Mouse (Mus musculus) activated CD4-positive, CD25-positive, alpha-beta regulatory T cell, adult 4 months (primary cell): ENCODE data around the gene Dgkh. TPM values are rescaled to one million over a fixed set of nuclear protein-coding genes. Genes with fewer than 3 reads are reported as not detected.

Source experiments
- ATAC-seq: one replicate; pipeline ENCODE4 v1.8.0; 2017
- polyA plus RNA-seq, 2 experiments: library from polyadenylated mRNA; unstranded; fragments of 100-300 nt; shearing (Covaris generic); gene quantifications; one replicate each; pipeline ENCODE4 v1.2.1; 2017

Dgkh gene
- polyA plus RNA-seq, 2 experiments from 2014 or later = 1.6 to 2.7 TPM

GRCm38 (mm10) chr14:78716035-78716434, 16.5 kb downstream of the Dgkh start:
- ATAC-seq = no peak

- ATAC-seq = no peak
Measured at GRCm38 (mm10) chr14:78712565-78713148, 19.9 kb downstream of the Dgkh start.

- ATAC-seq = no peak
Measured at GRCm38 (mm10) chr14:78710647-78711046, 21.9 kb downstream of the Dgkh start.

GRCm38 (mm10) chr14:78705616-78706015, 27.0 kb downstream of the Dgkh start:
- ATAC-seq = no peak

- no peak for ATAC-seq
Measured at GRCm38 (mm10) chr14:78703989-78704388, 28.6 kb downstream of the Dgkh start.

- no peak for ATAC-seq
Measured at GRCm38 (mm10) chr14:78703361-78703760, 29.2 kb downstream of the Dgkh start.

GRCm38 (mm10) chr14:78702048-78702447, 30.5 kb downstream of the Dgkh start:
- no peak for ATAC-seq

GRCm38 (mm10) chr14:78701501-78701900, 31.1 kb downstream of the Dgkh start:
- no peak for ATAC-seq

- no peak for ATAC-seq
Measured at GRCm38 (mm10) chr14:78701087-78701486, 31.5 kb downstream of the Dgkh start.

GRCm38 (mm10) chr14:78699634-78700033, 32.9 kb downstream of the Dgkh start:
- no peak for ATAC-seq

GRCm38 (mm10) chr14:78699196-78699595, 33.4 kb downstream of the Dgkh start:
- peak; percentile 99 for ATAC-seq

- no peak for ATAC-seq
Measured at GRCm38 (mm10) chr14:78694121-78694520, 38.5 kb downstream of the Dgkh start.

GRCm38 (mm10) chr14:78692602-78693001, 40.0 kb downstream of the Dgkh start:
- ATAC-seq = no peak

- ATAC-seq = peak; percentile 66
Measured at GRCm38 (mm10) chr14:78691926-78692487, 40.6 kb downstream of the Dgkh start.

GRCm38 (mm10) chr14:78690883-78691282, 41.7 kb downstream of the Dgkh start:
- no peak for ATAC-seq

GRCm38 (mm10) chr14:78690387-78690786, 42.2 kb downstream of the Dgkh start:
- ATAC-seq = no peak

- ATAC-seq = no peak
Measured at GRCm38 (mm10) chr14:78689950-78690349, 42.6 kb downstream of the Dgkh start.

GRCm38 (mm10) chr14:78687716-78688115, 44.9 kb downstream of the Dgkh start:
- ATAC-seq = peak; percentile 93

- no peak for ATAC-seq
Measured at GRCm38 (mm10) chr14:78686701-78687100, 45.9 kb downstream of the Dgkh start.

- ATAC-seq = no peak
Measured at GRCm38 (mm10) chr14:78684171-78684570, 48.4 kb downstream of the Dgkh start.

GRCm38 (mm10) chr14:78678981-78679380, 53.6 kb downstream of the Dgkh start:
- ATAC-seq = peak; percentile 91

GRCm38 (mm10) chr14:78677852-78678588, 54.6 kb downstream of the Dgkh start:
- ATAC-seq = no peak

GRCm38 (mm10) chr14:78676457-78676856, 56.1 kb downstream of the Dgkh start:
- no peak for ATAC-seq

- ATAC-seq = no peak
Measured at GRCm38 (mm10) chr14:78674606-78675005, 58.0 kb downstream of the Dgkh start.
